Mouse (Mus musculus): Measurements from ENCODE around the gene N6amt1. TPM values are rescaled to one million over a fixed set of nuclear protein-coding genes. Genes with fewer than 3 reads are reported as not detected.

N6amt1 gene
- polyA plus RNA-seq, 1 experiment: 16.4 TPM

DNA sequence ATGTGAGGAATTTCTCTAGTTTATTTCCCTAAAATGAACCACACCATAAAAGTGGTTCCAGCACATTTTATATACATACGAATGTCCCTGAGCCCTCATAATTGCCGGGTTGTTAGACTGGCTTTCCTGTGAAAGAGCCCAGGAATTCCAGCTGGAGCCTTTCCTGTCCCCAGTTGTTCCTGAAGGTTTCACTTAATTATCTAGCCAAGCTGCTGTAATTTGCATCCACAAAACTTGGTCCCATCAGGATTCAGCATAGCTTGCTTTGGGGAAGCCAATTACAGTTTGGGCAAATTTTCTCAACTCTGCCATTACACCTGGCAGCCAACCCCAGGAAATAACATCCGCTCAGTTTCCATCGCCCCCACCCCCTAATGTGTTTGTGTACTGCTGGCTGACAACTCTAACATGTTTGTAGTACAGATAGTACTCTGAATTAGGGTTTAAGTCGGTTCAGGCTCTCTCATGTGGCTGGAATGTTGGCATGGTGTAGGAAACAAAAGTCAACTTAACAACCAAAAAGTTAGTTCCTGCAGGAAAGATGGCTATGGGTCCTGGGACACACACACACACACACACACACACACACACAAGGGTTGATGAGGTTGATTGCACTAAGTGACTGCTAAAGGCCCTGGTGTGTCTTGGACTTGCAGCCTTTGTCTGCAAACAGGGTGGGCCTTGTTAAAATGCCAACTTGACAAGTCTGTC, 34.3 kb upstream of the N6amt1 start:
- Histone ChIP-seq H3K27ac (ENCODE audit: insufficient read depth, low read depth, low read length) (no peak overlapping the region), H3K4me3 (ENCODE audit: insufficient read depth, low read depth, low read length) (no peak overlapping the region), H3K27me3 (replicated peaks; ENCODE audit: control insufficient read depth, insufficient read depth, low read length) (no peaks in the 10 kb centered on the region), H3K36me3 (ENCODE audit: control insufficient read depth, insufficient read depth, low read length) (no peaks in the 10 kb centered on the region), H3K4me1 (ENCODE audit: control insufficient read depth, insufficient read depth, low read length) (peaks cover 2% of the 10 kb centered on the region; the same call in 1 of the 2 replicates)
- DNase-seq: no peak
- TF ChIP-seq CTCF (conservative IDR thresholded peaks at IDR 0.05; ENCODE audit: insufficient read depth, insufficient read length, low read depth, low read length) (no peak), POLR2A (IDR thresholded peaks at IDR 0.05; ENCODE audit: low read depth, low read length) (no peak)
- WGBS: 63% methylated on average over 5 of the region's 5 CpGs

DNA sequence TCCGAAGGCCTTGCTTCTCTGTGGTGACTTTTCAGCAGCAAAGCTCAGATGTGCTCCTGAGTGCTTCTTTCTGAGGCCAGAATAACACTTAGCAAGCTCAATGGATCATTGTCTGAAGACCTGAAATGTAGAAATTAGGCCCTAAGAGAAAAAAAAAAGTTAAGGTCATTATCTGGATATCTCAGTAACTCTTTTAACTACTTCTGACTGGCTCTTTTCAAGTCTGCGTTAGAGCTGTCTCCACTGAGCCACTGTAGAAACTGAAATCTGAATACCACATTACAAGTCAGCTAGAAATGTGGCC, 33.8 kb upstream of the N6amt1 start:
- H3K4me3 ChIP-seq (ENCODE audit: insufficient read depth, low read depth, low read length): no peak overlapping the region
- 76% methylated on average over 2 of the region's 2 CpGs for WGBS
- no peaks in the 10 kb centered on the region for H3K27me3 ChIP-seq (replicated peaks; ENCODE audit: control insufficient read depth, insufficient read depth, low read length)
- H3K4me1 ChIP-seq (ENCODE audit: control insufficient read depth, insufficient read depth, low read length): peaks cover 2% of the 10 kb centered on the region; the same call in 1 of the 2 replicates
- no peaks in the 10 kb centered on the region for H3K36me3 ChIP-seq (ENCODE audit: control insufficient read depth, insufficient read depth, low read length)
- TF ChIP-seq CTCF (conservative IDR thresholded peaks at IDR 0.05; ENCODE audit: insufficient read depth, insufficient read length, low read depth, low read length) (no peak), POLR2A (IDR thresholded peaks at IDR 0.05; ENCODE audit: low read depth, low read length) (no peak)
- H3K27ac ChIP-seq (ENCODE audit: insufficient read depth, low read depth, low read length): no peak overlapping the region
- no peak for DNase-seq

DNA sequence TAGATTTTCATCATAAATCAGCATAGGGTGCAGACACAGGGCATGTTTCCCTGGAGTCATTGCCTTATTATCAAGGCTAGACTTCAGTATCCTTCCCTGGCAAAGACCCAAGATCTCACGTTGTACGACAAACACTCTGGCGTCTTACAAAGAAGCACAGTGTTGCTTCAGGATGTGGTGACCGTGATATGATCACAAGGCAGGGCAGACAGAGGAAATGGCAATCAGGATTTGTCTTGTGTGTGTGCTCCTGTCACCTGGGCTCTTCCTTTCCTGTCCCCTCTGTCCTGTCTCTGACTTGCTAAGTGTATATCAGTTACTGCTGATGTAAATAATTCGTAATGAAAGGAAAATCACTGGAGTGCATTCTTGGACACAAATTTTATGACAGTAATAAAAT, 29.4 kb upstream of the N6amt1 start:
- H3K36me3 ChIP-seq (ENCODE audit: control insufficient read depth, insufficient read depth, low read length): no peaks in the 10 kb centered on the region
- H3K27ac ChIP-seq (ENCODE audit: insufficient read depth, low read depth, low read length): no peak overlapping the region
- TF ChIP-seq CTCF (conservative IDR thresholded peaks at IDR 0.05; ENCODE audit: insufficient read depth, insufficient read length, low read depth, low read length): no peak
- TF ChIP-seq POLR2A (IDR thresholded peaks at IDR 0.05; ENCODE audit: low read depth, low read length): no peak
- 45% methylated on average over 5 of the region's 5 CpGs for WGBS
- no peak overlapping the region for H3K4me3 ChIP-seq (ENCODE audit: insufficient read depth, low read depth, low read length)
- peak; percentile 38 for DNase-seq
- no peaks in the 10 kb centered on the region for H3K27me3 ChIP-seq (replicated peaks; ENCODE audit: control insufficient read depth, insufficient read depth, low read length)
- no peaks in the 10 kb centered on the region for H3K4me1 ChIP-seq (ENCODE audit: control insufficient read depth, insufficient read depth, low read length)

DNA sequence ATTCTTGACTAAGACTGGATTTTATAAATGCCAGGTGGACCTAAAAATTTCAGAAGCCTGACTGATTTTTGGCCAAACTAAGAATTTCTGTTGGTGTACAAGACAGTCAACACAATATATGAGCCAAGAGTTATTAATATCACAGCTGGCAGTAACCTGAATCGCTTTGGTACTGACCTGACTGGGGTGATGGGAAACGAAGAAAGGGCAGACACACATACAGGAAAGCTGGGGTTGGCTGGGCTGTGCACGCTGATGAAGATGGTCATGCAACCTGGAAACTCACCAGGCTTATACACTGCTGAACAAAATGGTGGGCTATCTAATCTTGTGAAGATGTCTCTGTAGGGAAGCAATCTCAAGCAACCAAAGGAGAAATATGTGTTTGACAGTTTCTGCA, 24.0 kb upstream of the N6amt1 start:
- H3K4me1 ChIP-seq (ENCODE audit: control insufficient read depth, insufficient read depth, low read length): no peaks in the 10 kb centered on the region
- H3K4me3 ChIP-seq (ENCODE audit: insufficient read depth, low read depth, low read length): no peak overlapping the region
- DNase-seq: no peak
- no peaks in the 10 kb centered on the region for H3K36me3 ChIP-seq (ENCODE audit: control insufficient read depth, insufficient read depth, low read length)
- no peaks in the 10 kb centered on the region for H3K27me3 ChIP-seq (replicated peaks; ENCODE audit: control insufficient read depth, insufficient read depth, low read length)
- H3K27ac ChIP-seq (ENCODE audit: insufficient read depth, low read depth, low read length): no peak overlapping the region
- TF ChIP-seq POLR2A (IDR thresholded peaks at IDR 0.05; ENCODE audit: low read depth, low read length) (no peak), CTCF (conservative IDR thresholded peaks at IDR 0.05; ENCODE audit: insufficient read depth, insufficient read length, low read depth, low read length) (no peak)
- 87% methylated on average over 3 of the region's 3 CpGs for WGBS

DNA sequence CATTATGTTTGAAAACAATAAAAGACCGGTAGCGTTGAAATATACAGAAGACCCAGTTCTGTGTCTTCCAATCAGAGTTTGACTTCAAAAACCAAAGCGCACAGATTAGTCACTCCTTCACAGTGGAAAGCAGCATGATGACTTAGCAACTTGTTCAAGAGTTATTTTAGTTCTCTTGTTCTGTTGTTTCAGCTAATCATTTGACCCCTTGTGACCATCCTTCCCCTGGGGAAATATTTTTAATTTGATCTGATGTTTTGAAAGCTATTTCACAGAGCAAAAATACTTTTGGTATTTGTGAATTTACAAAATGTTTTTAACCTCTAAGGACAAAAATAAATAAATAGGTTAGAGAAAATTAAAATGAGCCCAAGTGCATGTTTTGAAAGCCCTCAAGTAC, 19.2 kb upstream of the N6amt1 start:
- H3K27ac ChIP-seq (ENCODE audit: insufficient read depth, low read depth, low read length): no peak overlapping the region
- H3K4me1 ChIP-seq (ENCODE audit: control insufficient read depth, insufficient read depth, low read length): no peaks in the 10 kb centered on the region
- WGBS: 84% methylated on average over 3 of the region's 3 CpGs
- no peaks in the 10 kb centered on the region for H3K27me3 ChIP-seq (replicated peaks; ENCODE audit: control insufficient read depth, insufficient read depth, low read length)
- H3K4me3 ChIP-seq (ENCODE audit: insufficient read depth, low read depth, low read length): no peak overlapping the region
- no peaks in the 10 kb centered on the region for H3K36me3 ChIP-seq (ENCODE audit: control insufficient read depth, insufficient read depth, low read length)
- DNase-seq: peak; percentile 53
- TF ChIP-seq CTCF (conservative IDR thresholded peaks at IDR 0.05; ENCODE audit: insufficient read depth, insufficient read length, low read depth, low read length) (no peak), POLR2A (IDR thresholded peaks at IDR 0.05; ENCODE audit: low read depth, low read length) (no peak)

DNA sequence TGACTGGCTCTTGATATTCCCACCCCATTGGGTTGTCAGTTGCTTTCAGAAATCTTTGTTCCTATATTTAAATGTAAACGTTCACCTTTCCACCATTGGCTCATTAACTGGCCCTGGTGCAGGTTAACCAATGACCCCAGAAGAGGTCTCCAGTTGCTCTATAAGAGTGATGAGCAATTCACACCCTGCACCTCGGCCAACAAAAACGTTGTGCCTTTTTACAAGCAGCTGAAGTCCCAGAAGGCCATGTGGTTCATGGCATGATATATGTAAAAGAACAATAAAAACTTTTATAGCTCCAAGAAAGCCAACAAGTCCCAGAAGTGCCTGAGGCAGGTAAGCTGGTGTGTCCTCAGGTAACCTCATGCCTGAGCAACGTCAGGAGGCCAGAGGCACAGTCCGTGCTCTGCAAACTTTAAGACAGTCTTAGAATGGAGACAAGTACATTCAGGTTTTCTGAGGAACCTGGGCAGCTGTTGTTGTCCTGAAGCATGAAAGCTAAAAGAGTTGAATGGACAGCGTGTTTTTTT, 12.9 kb upstream of the N6amt1 start:
- Histone ChIP-seq H3K4me1 (ENCODE audit: control insufficient read depth, insufficient read depth, low read length) (no peaks in the 10 kb centered on the region), H3K27ac (ENCODE audit: insufficient read depth, low read depth, low read length) (no peak overlapping the region), H3K36me3 (ENCODE audit: control insufficient read depth, insufficient read depth, low read length) (no peaks in the 10 kb centered on the region), H3K27me3 (replicated peaks; ENCODE audit: control insufficient read depth, insufficient read depth, low read length) (no peaks in the 10 kb centered on the region), H3K4me3 (ENCODE audit: insufficient read depth, low read depth, low read length) (no peak overlapping the region)
- no peak for DNase-seq
- TF ChIP-seq POLR2A (IDR thresholded peaks at IDR 0.05; ENCODE audit: low read depth, low read length) (no peak), CTCF (conservative IDR thresholded peaks at IDR 0.05; ENCODE audit: insufficient read depth, insufficient read length, low read depth, low read length) (no peak)
- WGBS: 44% methylated on average over 6 of the region's 6 CpGs

DNA sequence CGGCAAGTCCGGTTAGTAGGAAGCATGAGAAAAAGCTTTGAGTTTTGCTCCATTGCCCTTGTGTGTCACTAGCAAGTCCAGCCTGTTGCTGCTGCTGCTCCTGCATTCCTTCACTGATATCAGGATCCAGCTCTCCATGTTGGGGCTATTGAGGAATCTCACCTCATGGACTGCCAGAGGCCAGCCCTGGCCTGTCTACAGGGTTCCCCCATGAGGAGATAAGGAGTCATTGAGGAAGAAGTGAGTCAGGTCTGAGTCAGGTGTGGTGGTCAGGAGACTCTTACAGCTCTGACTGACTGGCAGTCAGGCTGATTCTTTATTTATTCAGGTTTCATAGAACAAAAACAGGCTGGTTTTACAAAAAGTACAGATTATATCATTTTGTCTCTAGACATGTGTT, 5.9 kb upstream of the N6amt1 start:
- H3K36me3 ChIP-seq (ENCODE audit: control insufficient read depth, insufficient read depth, low read length): no peaks in the 10 kb centered on the region
- H3K27ac ChIP-seq (ENCODE audit: insufficient read depth, low read depth, low read length): no peak overlapping the region
- no peak overlapping the region for H3K4me3 ChIP-seq (ENCODE audit: insufficient read depth, low read depth, low read length)
- no peak for DNase-seq
- no peak for TF ChIP-seq CTCF (conservative IDR thresholded peaks at IDR 0.05; ENCODE audit: insufficient read depth, insufficient read length, low read depth, low read length)
- no peak for TF ChIP-seq POLR2A (IDR thresholded peaks at IDR 0.05; ENCODE audit: low read depth, low read length)
- H3K27me3 ChIP-seq (replicated peaks; ENCODE audit: control insufficient read depth, insufficient read depth, low read length): no peaks in the 10 kb centered on the region
- no peaks in the 10 kb centered on the region for H3K4me1 ChIP-seq (ENCODE audit: control insufficient read depth, insufficient read depth, low read length)
- 63% methylated on average over 2 of the region's 2 CpGs for WGBS
